Mouse (Mus musculus) small intestine, adult 2 months (tissue): ENCODE data around the gene Cavin4. TPM values are rescaled to one million over a fixed set of nuclear protein-coding genes. Genes with fewer than 3 reads are reported as not detected.
A peak's percentile ranks its signal among the peaks of the same experiment; 100 is the strongest.
"Not testable (repeated sequence)": the region's sequence is repeated elsewhere in the genome, so short reads cannot be mapped to it uniquely, and the experiment has no call there.

Source experiments
- H3K27ac ChIP-seq: fragments of 200-500 bp; 2 replicates; pipeline ENCODE4 v1.5.1; 2012; ENCODE audit warnings: low read depth, low read length, control low read depth, inconsistent platforms; ENCODE audit not compliant: insufficient read depth
- H3K27me3 ChIP-seq: fragments of 200-500 bp; 2 replicates; pipeline ENCODE4 v1.6.1; 2012; ENCODE audit warnings: mild to moderate bottlenecking, moderate library complexity, low read length, inconsistent platforms; ENCODE audit not compliant: control insufficient read depth, insufficient read depth
- H3K36me3 ChIP-seq: fragments of 200-500 bp; 2 replicates; pipeline ENCODE4 v1.6.1; 2012; ENCODE audit warnings: mild to moderate bottlenecking, low read length, control low read depth, inconsistent platforms; ENCODE audit not compliant: control insufficient read depth, insufficient read depth
- H3K4me1 ChIP-seq: fragments of 200-500 bp; 2 replicates; pipeline ENCODE4 v1.6.1; 2012; ENCODE audit warnings: low read length, inconsistent platforms, mixed read lengths; ENCODE audit not compliant: control insufficient read depth, insufficient read depth, insufficient read length
- H3K4me3 ChIP-seq: fragments of 200-500 bp; 2 replicates; pipeline ENCODE4 v1.5.1; 2012; ENCODE audit warnings: low read depth, mild to moderate bottlenecking, control low read depth, inconsistent platforms, low read length, moderate library complexity
- CTCF ChIP-seq: fragments of 200-500 bp; IDR thresholded peaks from 2 replicates; pipeline ENCODE4 v1.5.1; 2012; ENCODE audit warnings: low read depth, mild to moderate bottlenecking, control low read depth, inconsistent platforms, low read length, moderate library complexity, mixed read lengths; ENCODE audit not compliant: insufficient replicate concordance, insufficient read length; ENCODE audit errors: extremely low read depth
- POLR2A ChIP-seq: fragments of 200-500 bp; IDR thresholded peaks from 2 replicates; pipeline ENCODE4 v1.6.1; 2012; ENCODE audit warnings: low read depth, mild to moderate bottlenecking, control low read depth, inconsistent platforms, low read length, moderate library complexity
- WGBS: fragments of 180-500 bp; shearing (Covaris S2); methylation state at CpG from one replicate; pipeline ENCODE4 v1.1.7; 2018; 5-methylcytosine and 5-hydroxymethylcytosine counted together
- polyA plus RNA-seq: library from polyadenylated mRNA; depleted of rRNA; stranded (reverse); fragments of >200 nt; gene quantifications from 2 replicates; pipeline ENCODE4 v1.2.3, GENCODE M21; 2012

The Cavin4 gene
- polyA plus RNA-seq, 1 experiment = not detected

DNA sequence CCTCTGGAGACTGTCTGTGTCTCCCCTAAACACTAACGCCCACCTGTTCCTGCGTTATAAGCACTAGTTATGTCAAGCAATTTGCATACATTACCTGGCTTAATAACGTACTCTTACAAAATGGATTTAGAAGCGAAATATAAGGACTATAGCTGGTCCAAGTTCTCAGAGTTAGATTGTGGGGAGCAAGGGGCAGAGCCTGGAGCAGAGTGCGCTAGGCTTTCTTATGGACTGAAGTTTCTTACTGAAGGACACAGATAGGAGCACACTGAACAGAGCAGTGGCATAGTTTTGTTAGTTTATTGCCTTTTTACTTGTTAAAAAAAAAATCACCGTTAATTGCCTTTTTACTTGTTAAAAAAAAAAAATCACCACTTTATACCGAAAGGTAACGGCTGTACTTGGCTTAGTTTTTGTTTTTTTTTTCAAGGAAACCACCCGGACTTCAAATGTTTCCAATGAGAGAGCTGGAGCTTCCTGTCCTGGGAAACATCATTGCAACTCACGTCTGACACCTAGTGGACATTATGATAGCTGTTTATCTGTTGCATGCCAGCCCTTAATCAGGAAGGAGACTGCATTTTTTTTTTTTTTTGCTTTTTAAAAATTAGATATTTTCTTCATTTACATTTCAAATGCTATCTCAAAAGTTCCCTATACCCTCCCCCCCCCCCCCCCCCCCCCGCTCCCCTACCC, 17.5 kb downstream of the Cavin4 start:
- H3K27ac ChIP-seq = no peak overlapping the region
- 14% methylated on average over 10 of the region's 11 CpGs for WGBS

DNA sequence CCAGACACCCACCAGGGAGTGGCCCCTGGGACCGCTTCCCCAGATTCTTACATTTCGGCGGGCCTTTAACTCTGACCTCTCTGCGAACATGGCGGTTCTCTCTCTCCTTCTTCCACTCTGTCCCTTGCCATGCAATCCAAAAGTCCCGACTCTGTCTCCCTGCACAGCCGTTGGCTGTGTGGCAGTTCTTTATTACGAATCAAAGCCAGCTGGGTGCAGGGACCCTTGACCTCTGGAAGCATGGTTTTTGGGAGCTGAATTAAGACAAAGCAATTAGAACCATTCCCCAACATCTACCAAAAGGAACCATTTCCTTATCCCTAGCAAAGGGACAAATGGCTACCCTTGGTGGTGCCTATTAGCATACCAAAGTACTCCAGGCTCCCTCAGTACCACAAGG, 19.8 kb downstream of the Cavin4 start:
- Histone ChIP-seq H3K4me3 (peak overlapping the region; percentile 13; the same call in 1 of the 2 replicates), H3K27me3 (no peaks in the 10 kb centered on the region; the same call in 1 of the 2 replicates), H3K4me1 (no peaks in the 10 kb centered on the region; the same call in 1 of the 2 replicates), H3K36me3 (no peaks in the 10 kb centered on the region), H3K27ac (no peak overlapping the region)
- TF ChIP-seq POLR2A (no peak), CTCF (no peak)
- WGBS = 95% methylated on average over 8 of the region's 8 CpGs

More for the DNA sequence above, 17.5 kb downstream of the Cavin4 start:
- Histone ChIP-seq H3K4me3 (no peak overlapping the region), H3K27me3 (no peaks in the 10 kb centered on the region; the same call in 1 of the 2 replicates), H3K4me1 (no peaks in the 10 kb centered on the region; the same call in 1 of the 2 replicates), H3K36me3 (no peaks in the 10 kb centered on the region)
- no peak for TF ChIP-seq POLR2A
- no peak for TF ChIP-seq CTCF

DNA sequence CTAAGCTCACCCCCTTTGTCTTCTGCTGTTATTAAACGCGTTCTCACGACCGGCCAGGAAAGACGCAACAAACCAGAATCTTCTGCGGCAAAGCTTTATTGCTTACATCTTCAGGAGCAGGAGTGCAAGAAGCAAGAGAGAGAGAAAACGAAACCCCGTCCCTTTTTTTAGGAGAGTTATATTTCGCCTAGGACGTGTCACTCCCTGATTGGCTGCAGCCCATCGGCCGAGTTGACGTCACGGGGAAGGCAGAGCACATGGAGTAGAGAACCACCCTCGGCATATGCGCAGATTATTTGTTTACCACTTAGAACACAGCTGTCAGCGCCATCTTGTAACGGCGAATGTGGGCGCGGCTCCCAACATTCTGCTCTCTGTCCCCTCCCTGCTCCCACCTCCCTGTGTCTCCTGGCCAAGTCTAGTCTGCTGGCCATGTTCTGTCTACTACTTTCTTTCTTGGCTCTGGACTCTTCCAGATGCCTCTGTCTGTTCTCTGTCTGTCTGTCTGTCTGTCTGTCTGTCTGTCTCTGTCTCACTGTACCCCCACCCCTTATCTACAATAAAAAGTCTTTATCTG, 20.4 kb downstream of the Cavin4 start:
- 94% methylated on average over 19 of the region's 21 CpGs for WGBS
- H3K4me3 ChIP-seq, H3K27me3 ChIP-seq, H3K36me3 ChIP-seq, H3K27ac ChIP-seq, H3K4me1 ChIP-seq: not testable (repeated sequence)

DNA sequence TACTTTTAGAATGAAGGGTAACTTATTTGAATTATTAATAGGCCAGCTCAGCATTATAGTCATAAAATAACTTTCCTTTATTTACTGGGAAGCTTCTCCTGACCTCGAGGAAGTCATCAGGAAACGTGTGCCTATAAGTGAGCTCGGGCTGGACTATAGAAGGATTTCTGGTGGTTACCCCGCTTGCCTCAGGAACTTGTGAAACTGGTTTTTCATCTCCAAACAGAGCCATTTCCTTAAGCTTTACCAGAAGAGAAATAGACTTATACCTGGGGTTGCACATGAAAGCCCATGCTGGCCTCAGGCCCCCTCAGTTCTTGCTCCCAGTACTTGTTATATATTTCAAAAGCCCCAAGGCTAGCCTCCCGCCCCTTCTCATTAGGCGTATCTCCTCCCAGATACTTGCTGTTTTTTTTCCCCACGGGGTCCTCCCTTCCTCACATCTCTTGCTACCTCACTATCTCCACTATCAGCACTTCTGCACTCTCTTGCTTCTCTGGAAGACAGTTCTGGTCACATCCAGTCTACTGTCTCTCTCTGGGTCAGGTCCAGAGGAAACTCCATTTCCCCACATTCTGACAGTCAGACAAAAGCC, 21.4 kb downstream of the Cavin4 start:
- Histone ChIP-seq H3K27ac (no peak overlapping the region), H3K4me3 (no peak overlapping the region), H3K4me1 (no peaks in the 10 kb centered on the region; the same call in 1 of the 2 replicates), H3K27me3 (no peaks in the 10 kb centered on the region; the same call in 1 of the 2 replicates), H3K36me3 (no peaks in the 10 kb centered on the region)
- WGBS = 31% methylated on average over 7 of the region's 7 CpGs
- TF ChIP-seq POLR2A (no peak), CTCF (no peak)

DNA sequence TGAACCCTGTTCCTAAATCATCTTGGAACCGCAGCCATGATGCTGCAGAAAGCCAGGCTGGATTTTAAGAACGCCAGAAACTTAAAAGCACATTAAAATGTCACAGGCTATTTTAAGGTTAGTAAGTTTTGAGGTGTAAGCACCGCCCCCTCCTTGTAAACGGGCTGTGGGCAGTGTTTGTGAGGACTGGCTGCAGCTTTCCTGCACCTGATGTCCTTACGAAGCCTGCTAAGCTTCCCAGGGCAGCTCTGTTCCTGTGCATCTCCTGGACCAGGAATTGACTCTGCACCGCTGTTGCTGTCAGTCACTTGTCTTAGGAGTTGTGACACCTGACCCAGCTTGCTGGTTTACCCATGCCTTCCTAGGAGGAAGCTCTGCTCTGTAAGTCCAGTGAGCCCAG, 24.8 kb downstream of the Cavin4 start:
- no peaks in the 10 kb centered on the region; the same call in 1 of the 2 replicates for H3K27me3 ChIP-seq
- 84% methylated on average over 6 of the region's 6 CpGs for WGBS
- H3K4me3 ChIP-seq = no peak overlapping the region
- TF ChIP-seq POLR2A = no peak
- no peak for TF ChIP-seq CTCF
- H3K36me3 ChIP-seq = no peaks in the 10 kb centered on the region
- H3K27ac ChIP-seq = no peak overlapping the region
- H3K4me1 ChIP-seq = no peaks in the 10 kb centered on the region

DNA sequence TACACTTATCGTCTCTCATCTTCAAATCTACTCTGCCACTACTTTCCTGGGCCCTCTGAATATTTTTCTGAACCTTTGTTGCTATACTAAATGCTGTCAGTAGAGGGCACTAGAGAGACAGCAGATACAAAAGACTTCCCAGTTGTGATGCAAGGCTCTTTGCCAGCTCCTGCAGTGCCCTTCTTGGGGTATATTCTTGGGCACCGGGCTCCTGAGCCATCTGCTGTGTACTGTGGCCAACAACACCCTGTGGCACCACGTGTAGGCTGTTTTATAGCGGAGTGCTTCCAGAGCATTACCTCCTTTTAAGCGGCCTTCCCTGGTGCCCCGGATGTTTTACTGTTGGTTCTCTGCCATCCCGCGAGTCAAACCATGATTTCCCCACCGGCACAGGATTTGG, 27.3 kb downstream of the Cavin4 start:
- H3K4me3 ChIP-seq = no peak overlapping the region
- H3K4me1 ChIP-seq = no peaks in the 10 kb centered on the region
- TF ChIP-seq CTCF (peak; percentile 56; the same call in 1 of the 2 replicates), POLR2A (no peak)
- no peak overlapping the region for H3K27ac ChIP-seq
- no peaks in the 10 kb centered on the region for H3K27me3 ChIP-seq
- 72% methylated on average over 9 of the region's 9 CpGs for WGBS
- H3K36me3 ChIP-seq = no peaks in the 10 kb centered on the region

DNA sequence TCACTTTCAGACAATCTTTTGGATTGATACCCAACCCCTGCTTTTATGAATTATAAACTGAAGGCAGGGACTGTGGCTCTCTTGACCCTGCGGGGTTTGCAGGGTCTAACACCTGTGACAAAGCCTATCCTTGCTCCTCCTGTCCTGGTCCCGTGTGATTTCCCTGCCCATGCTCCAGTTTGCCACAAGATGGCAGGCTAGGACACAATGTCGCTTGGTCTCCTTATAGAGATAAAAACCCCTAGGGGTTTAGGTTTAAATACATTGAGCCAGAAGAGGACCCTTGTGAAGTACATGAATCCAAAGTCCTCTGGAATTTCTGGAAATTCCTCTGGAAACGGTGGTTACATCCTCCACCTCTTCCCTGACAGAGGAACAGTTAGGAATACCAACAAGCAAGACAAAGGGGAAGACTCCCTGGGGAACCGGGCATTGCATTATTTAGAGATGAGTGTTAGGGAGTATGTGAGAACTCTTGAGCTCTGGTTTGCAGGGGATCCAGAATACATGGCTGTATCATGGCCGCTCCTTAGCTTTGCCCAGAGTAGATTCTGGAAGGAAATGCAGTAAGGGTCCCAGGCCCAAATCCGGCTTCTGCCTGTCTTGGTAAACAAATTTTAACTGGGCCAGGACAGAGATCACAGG, 28.6 kb downstream of the Cavin4 start:
- Histone ChIP-seq H3K36me3 (no peaks in the 10 kb centered on the region), H3K27ac (no peak overlapping the region), H3K4me3 (no peak overlapping the region), H3K27me3 (no peaks in the 10 kb centered on the region), H3K4me1 (no peaks in the 10 kb centered on the region)
- WGBS = 41% methylated on average over 7 of the region's 7 CpGs
- TF ChIP-seq POLR2A = no peak
- peak; percentile 63; the same call in 1 of the 2 replicates for TF ChIP-seq CTCF
